9 mouse cellular contexts compared by ENCODE assay signal in genomic region chr16:90167646-90168045, GRCm38 (mm10). TPM values are rescaled to one million over a fixed set of nuclear protein-coding genes. Genes with fewer than 3 reads are reported as not detected.
DNase-seq lines count a peak whose midpoint lies in the region; ATAC-seq and TF ChIP-seq lines count a peak whose summit lies in the region.
"Had no signal": no experiment of that assay in that cellular context is flagged by ENCODE, and none has a peak within 500 bp of the region (broad histone marks: within the 10 kb centered on the region; RNA-seq: fewer than 3 reads in every experiment).

No protein-coding gene starts in this region.

- H3K27ac ChIP-seq in kidney, adult 2 months (ENCODE audit: insufficient read depth, low read depth, low read length), result no peak overlapping the region
- no peak overlapping the region for H3K27ac ChIP-seq in kidney, embryonic 14.5 days (ENCODE audit: low read depth, low read length)
- H3K27ac ChIP-seq in embryonic facial prominence, embryonic 10.5 days (replicated peaks), result no peak overlapping the region
- no peak overlapping the region for H3K27ac ChIP-seq in midbrain, postnatal 0 days (ENCODE audit: low read depth, low read length)
- H3K27ac ChIP-seq in stomach, postnatal 0 days (replicated peaks), result no peak overlapping the region
- H3K27ac ChIP-seq: embryonic facial prominence, embryonic 12.5 days had no signal

- H3K4me3 ChIP-seq in kidney, adult 2 months (ENCODE audit: insufficient read depth, low read depth, low read length), result no peak overlapping the region
- no peak overlapping the region for H3K4me3 ChIP-seq in kidney, embryonic 14.5 days (ENCODE audit: low read length)
- H3K4me3 ChIP-seq in embryonic facial prominence, embryonic 10.5 days, result no peak overlapping the region
- H3K4me3 ChIP-seq in midbrain, postnatal 0 days (ENCODE audit: low read depth, low read length), result no peak overlapping the region
- H3K4me3 ChIP-seq in stomach, postnatal 0 days (ENCODE audit: low read depth, low read length), result no peak overlapping the region
- H3K4me3 ChIP-seq: embryonic facial prominence, embryonic 12.5 days had no signal

- H3K9me3 ChIP-seq in kidney, embryonic 14.5 days (ENCODE audit: control insufficient read depth, low read length), result no peaks in the 10 kb centered on the region
- no peaks in the 10 kb centered on the region for H3K9me3 ChIP-seq in embryonic facial prominence, embryonic 10.5 days
- H3K9me3 ChIP-seq in midbrain, postnatal 0 days (ENCODE audit: low read length), result no peaks in the 10 kb centered on the region
- no peaks in the 10 kb centered on the region for H3K9me3 ChIP-seq in stomach, postnatal 0 days (ENCODE audit: control insufficient read depth, low read length)
- H3K9me3 ChIP-seq: embryonic facial prominence, embryonic 12.5 days had no signal

- H3K27me3 ChIP-seq in kidney, adult 2 months (replicated peaks; ENCODE audit: control insufficient read depth, insufficient read depth, low read length), result no peaks in the 10 kb centered on the region
- H3K27me3 ChIP-seq in kidney, embryonic 14.5 days (ENCODE audit: control insufficient read depth, insufficient read depth, low read length), result no peaks in the 10 kb centered on the region
- H3K27me3 ChIP-seq in embryonic facial prominence, embryonic 10.5 days (replicated peaks; ENCODE audit: low read depth, poor library complexity, severe bottlenecking), result no peaks in the 10 kb centered on the region
- H3K27me3 ChIP-seq in midbrain, postnatal 0 days (ENCODE audit: insufficient read depth, low read length), result no peaks in the 10 kb centered on the region
- H3K27me3 ChIP-seq in stomach, postnatal 0 days (ENCODE audit: control insufficient read depth, insufficient read depth, low read length), result no peaks in the 10 kb centered on the region
- H3K27me3 ChIP-seq: embryonic facial prominence, embryonic 12.5 days had no signal

- peak; percentile 95 for TF ChIP-seq CTCF in kidney, adult 2 months (conservative IDR thresholded peaks at IDR 0.05; ENCODE audit: insufficient read depth, insufficient read length, low read depth, low read length)
- TF ChIP-seq CTCF in midbrain, postnatal 0 days (IDR thresholded peaks at IDR 0.05), result peak; percentile 97
- TF ChIP-seq CTCF in stomach, postnatal 0 days (IDR thresholded peaks at IDR 0.05; ENCODE audit: low read depth), result peak; percentile 99

- DNase-seq in kidney, adult 2 months, result peak; percentile 69
- DNase-seq in adrenal gland, postnatal 36 days, result peak; percentile 81 to 84
- DNase-seq in embryonic facial prominence, embryonic 10.5 days (ENCODE audit: low spot score), result peak; percentile 75
- DNase-seq in heart, adult 9 months (ENCODE audit: low spot score in 2 of 2), result peak; percentile 36 to 73
- DNase-seq in layer of hippocampus, postnatal 14 days (ENCODE audit: low spot score in 2 of 2), result peak; percentile 70 to 80
- DNase-seq in midbrain, postnatal 0 days (ENCODE audit: low spot score), result peak; percentile 85
- DNase-seq in stomach, postnatal 0 days (ENCODE audit: low spot score), result peak; percentile 75

- no peak for ATAC-seq in kidney, embryonic 14.5 days (ENCODE audit: low FRiP score, low TSS enrichment)
- ATAC-seq in midbrain, postnatal 0 days (ENCODE audit: low FRiP score), result no peak
- peak; percentile 51; the same call in 1 of the 2 replicates for ATAC-seq in stomach, postnatal 0 days (ENCODE audit: low FRiP score, low TSS enrichment)

- no peak overlapping the region for H3K4me2 ChIP-seq in kidney, embryonic 14.5 days (replicated peaks; ENCODE audit: low read depth, low read length)
- H3K4me2 ChIP-seq in midbrain, postnatal 0 days (ENCODE audit: low read depth, low read length, poor library complexity, severe bottlenecking), result no peak overlapping the region
- no peak overlapping the region for H3K4me2 ChIP-seq in stomach, postnatal 0 days (replicated peaks; ENCODE audit: low read depth)
- H3K4me2 ChIP-seq: embryonic facial prominence, embryonic 12.5 days had no signal

- TF ChIP-seq EP300 in stomach, postnatal 0 days (optimal IDR thresholded peaks at IDR 0.05), result no peak

- no peaks in the 10 kb centered on the region for H3K36me3 ChIP-seq in kidney, adult 2 months (ENCODE audit: control insufficient read depth, insufficient read depth, low read length)
- H3K36me3 ChIP-seq in kidney, embryonic 14.5 days (ENCODE audit: control insufficient read depth, insufficient read depth, low read length), result no peaks in the 10 kb centered on the region
- no peaks in the 10 kb centered on the region for H3K36me3 ChIP-seq in embryonic facial prominence, embryonic 10.5 days (replicated peaks)
- no peaks in the 10 kb centered on the region for H3K36me3 ChIP-seq in midbrain, postnatal 0 days (ENCODE audit: insufficient read depth, low read length)
- H3K36me3 ChIP-seq in stomach, postnatal 0 days (ENCODE audit: control insufficient read depth, insufficient read depth, low read length), result no peaks in the 10 kb centered on the region
- H3K36me3 ChIP-seq: embryonic facial prominence, embryonic 12.5 days had no signal

- WGBS in kidney, adult 2 months, result 23% methylated on average over 10 of the region's 10 CpGs
- WGBS in kidney, embryonic 14.5 days, result 40% methylated on average over 10 of the region's 10 CpGs
- 31% methylated on average over 10 of the region's 10 CpGs for WGBS in embryonic facial prominence, embryonic 10.5 days
- WGBS in midbrain, postnatal 0 days, result 24% methylated on average over 10 of the region's 10 CpGs
- 23% methylated on average over 10 of the region's 10 CpGs for WGBS in stomach, postnatal 0 days

- TF ChIP-seq POLR2A in kidney, adult 2 months (IDR thresholded peaks at IDR 0.05; ENCODE audit: low read depth, low read length), result no peak

- H3K4me1 ChIP-seq in kidney, adult 2 months (ENCODE audit: control insufficient read depth, insufficient read depth, low read length), result no peaks in the 10 kb centered on the region
- no peaks in the 10 kb centered on the region for H3K4me1 ChIP-seq in kidney, embryonic 14.5 days (ENCODE audit: control insufficient read depth, insufficient read depth, low read length)
- peaks cover 3% of the 10 kb centered on the region; the same call in 1 of the 2 replicates for H3K4me1 ChIP-seq in embryonic facial prominence, embryonic 10.5 days
- 0 out of 2 replicates have a peak, but pooled peaks cover 2% of the 10 kb centered on the region for H3K4me1 ChIP-seq in midbrain, postnatal 0 days (ENCODE audit: insufficient read depth, low read length)
- H3K4me1 ChIP-seq in stomach, postnatal 0 days (replicated peaks; ENCODE audit: control insufficient read depth, insufficient read depth), result no peaks in the 10 kb centered on the region

- H3K9ac ChIP-seq in kidney, embryonic 14.5 days (ENCODE audit: low read depth, low read length), result no peak overlapping the region
- H3K9ac ChIP-seq in midbrain, postnatal 0 days (replicated peaks; ENCODE audit: low read length, poor library complexity, severe bottlenecking), result no peak overlapping the region
- no peak overlapping the region for H3K9ac ChIP-seq in stomach, postnatal 0 days (ENCODE audit: low read length)
- H3K9ac ChIP-seq: embryonic facial prominence, embryonic 12.5 days had no signal

RNA-seq across cellular contexts. Expression of gene Tiam1, which starts 24.1 kb away (rescaled TPM):
- 2.6 and 4.0 TPM in 2 replicates for polyA plus RNA-seq in kidney, adult 2 months (2012; rRNA removed)
- 24.5 and 28.4 TPM in 2 replicates for polyA plus RNA-seq in kidney, embryonic 14.5 days (2014; fragmentation: Nextera tagmentation; extraction: Ambion mirVana)
- 10 to 100 TPM; 80.7 to 96.3 TPM for total RNA-seq in adrenal gland, postnatal 36 days (2021)
- polyA plus RNA-seq in embryonic facial prominence, embryonic 10.5 days (2016; fragmentation: Nextera tagmentation; extraction: Ambion mirVana), result 25.3 and 25.9 TPM in 2 replicates
- total RNA-seq in layer of hippocampus, postnatal 14 days (2021), result 10 to 100 TPM; 72.9 to 90.5 TPM
- 26.3 and 26.9 TPM in 2 replicates for total RNA-seq in midbrain, postnatal 0 days (2014; rRNA removed)
- polyA plus RNA-seq in midbrain, postnatal 0 days (2015; fragmentation: Nextera tagmentation; extraction: Ambion mirVana), result 15.5 and 17.6 TPM in 2 replicates
- polyA plus RNA-seq in stomach, postnatal 0 days (2015; fragmentation: Nextera tagmentation; extraction: Ambion mirVana), result 18.4 and 18.8 TPM in 2 replicates

RNA-seq across cellular contexts. Expression of gene Sod1, which starts 52.9 kb away (rescaled TPM):
- 965 and 1,226 TPM in 2 replicates for polyA plus RNA-seq in kidney, adult 2 months (2012; rRNA removed)
- polyA plus RNA-seq in kidney, embryonic 14.5 days (2014; fragmentation: Nextera tagmentation; extraction: Ambion mirVana), result 1,220 and 1,387 TPM in 2 replicates
- 1,000 to 10,000 TPM; 1,234 to 1,554 TPM for total RNA-seq in adrenal gland, postnatal 36 days (2021)
- 1,351 and 1,353 TPM in 2 replicates for polyA plus RNA-seq in embryonic facial prominence, embryonic 10.5 days (2016; fragmentation: Nextera tagmentation; extraction: Ambion mirVana)
- 100 to 1,000 TPM; 340 to 354 TPM for total RNA-seq in layer of hippocampus, postnatal 14 days (2021)
- total RNA-seq in midbrain, postnatal 0 days (2014; rRNA removed), result 175 and 183 TPM in 2 replicates
- 1,236 and 1,259 TPM in 2 replicates for polyA plus RNA-seq in midbrain, postnatal 0 days (2015; fragmentation: Nextera tagmentation; extraction: Ambion mirVana)
- 1,113 and 1,141 TPM in 2 replicates for polyA plus RNA-seq in stomach, postnatal 0 days (2015; fragmentation: Nextera tagmentation; extraction: Ambion mirVana)
